Mouse (Mus musculus): ENCODE measurements around the gene March4. TPM values are rescaled to one million over a fixed set of nuclear protein-coding genes. Genes with fewer than 3 reads are reported as not detected.

Gene March4
- polyA plus RNA-seq, 2 experiments: not detected

GRCm38 (mm10) chr1:72378151-72378550 is 158.6 kb downstream of the March4 start:
- no peak for TF ChIP-seq EP300 (IDR thresholded peaks at IDR 0.05; ENCODE audit: low read depth)
- no peak for TF ChIP-seq CTCF (IDR thresholded peaks at IDR 0.05; ENCODE audit: low read depth)
- no peak overlapping the region for H3K4me2 ChIP-seq (ENCODE audit: low read depth)
- no peaks in the 10 kb centered on the region for H3K9me3 ChIP-seq (ENCODE audit: control insufficient read depth, low read length)
- no peak for DNase-seq (ENCODE audit: low read depth in 3 of 3, low spot score in 3 of 3)
- no peaks in the 10 kb centered on the region for H3K27me3 ChIP-seq (ENCODE audit: control insufficient read depth, insufficient read depth, low read length)
- no peaks in the 10 kb centered on the region for H3K36me3 ChIP-seq (replicated peaks; ENCODE audit: control insufficient read depth, insufficient read depth, low read depth)
- H3K4me3 ChIP-seq (ENCODE audit: insufficient read depth in 1 of 2, low read depth in 2 of 2, low read length in 2 of 2): no peak overlapping the region
- H3K9ac ChIP-seq (replicated peaks): no peak overlapping the region
- no peak for ATAC-seq (ENCODE audit: insufficient read depth)
- H3K27ac ChIP-seq: no peak overlapping the region
- no peaks in the 10 kb centered on the region for H3K4me1 ChIP-seq (replicated peaks; ENCODE audit: control insufficient read depth in 2 of 2, insufficient read depth in 2 of 2, low read length in 1 of 2)
- 80% methylated on average over 4 of the region's 4 CpGs for WGBS (ENCODE audit: insufficient replicate concordance)

Other genes starting within 250 kb of the March4 start
- 4.7 and 8.9 TPM in 2 replicates for gene Xrcc5, start 229.5 kb downstream of the March4 start, polyA plus RNA-seq (2012; rRNA removed)
- 17.6 and 18.1 TPM in 2 replicates for gene Xrcc5, start 229.5 kb downstream of the March4 start, polyA plus RNA-seq (2014; fragmentation: Nextera tagmentation; extraction: Ambion mirVana)
- 8.8 and 10.6 TPM in 2 replicates for gene Smarcal1, start 46.3 kb upstream of the March4 start, polyA plus RNA-seq (2012; rRNA removed)
- 6.7 TPM in 2 replicates for gene Smarcal1, start 46.3 kb upstream of the March4 start, polyA plus RNA-seq (2014; fragmentation: Nextera tagmentation; extraction: Ambion mirVana)
- gene Ankar, start 163.6 kb upstream of the March4 start, polyA plus RNA-seq (2012; rRNA removed): not detected in 2 replicates
- gene Ankar, start 163.6 kb upstream of the March4 start, polyA plus RNA-seq (2014; fragmentation: Nextera tagmentation; extraction: Ambion mirVana): not detected in 2 replicates
- gene Rpl37a, start 174.4 kb upstream of the March4 start, polyA plus RNA-seq (2012; rRNA removed): 415 and 957 TPM in 2 replicates
- 1,180 and 1,233 TPM in 2 replicates for gene Rpl37a, start 174.4 kb upstream of the March4 start, polyA plus RNA-seq (2014; fragmentation: Nextera tagmentation; extraction: Ambion mirVana)